Mouse (Mus musculus): ENCODE data around the gene Kcnip1.

DNA sequence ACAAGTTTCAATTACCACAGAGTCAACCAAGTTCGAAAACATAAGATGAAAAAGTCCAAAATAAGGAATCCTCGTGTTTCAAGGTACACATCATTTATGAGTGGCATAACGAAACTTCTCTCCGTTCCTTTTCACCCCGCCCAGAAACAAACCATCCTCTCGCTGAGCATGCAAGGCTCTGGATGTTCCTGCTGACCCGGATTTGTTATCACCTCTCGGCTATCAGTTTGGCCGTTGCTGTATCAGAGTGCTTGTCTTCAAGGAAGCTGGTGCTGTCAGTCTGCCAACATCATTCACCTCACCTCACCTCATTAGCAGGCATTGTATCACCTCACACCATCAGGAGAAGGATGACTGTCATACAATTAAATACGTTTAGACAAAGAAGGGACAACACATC is 90.6 kb downstream of the Kcnip1 start:
- TF ChIP-seq POLR2A (IDR thresholded peaks at IDR 0.05; ENCODE audit: low read depth, low read length) (no peak), CTCF (conservative IDR thresholded peaks at IDR 0.05 in 1 of 2, IDR thresholded peaks at IDR 0.05 in 1 of 2; ENCODE audit: low read depth in 2 of 2, low read length in 2 of 2) (no peak), CHD1 (IDR thresholded peaks at IDR 0.05; ENCODE audit: low read depth, low read length) (no peak), RCOR1 (conservative IDR thresholded peaks at IDR 0.05; ENCODE audit: low read depth, low read length) (no peak), MEF2A (IDR thresholded peaks at IDR 0.05; ENCODE audit: borderline replicate concordance, low read depth, low read length) (no peak), USF2 (conservative IDR thresholded peaks at IDR 0.05; ENCODE audit: low read depth, low read length) (no peak), BHLHE40 (IDR thresholded peaks at IDR 0.05; ENCODE audit: low read depth, low read length) (no peak), ZC3H11A (IDR thresholded peaks at IDR 0.05; ENCODE audit: low read depth, low read length) (no peak)
